Mouse (Mus musculus) embryonic facial prominence, embryonic 11.5 days (tissue): ENCODE measurements around the gene Hrasls5. TPM values are rescaled to one million over a fixed set of nuclear protein-coding genes. Genes with fewer than 3 reads are reported as not detected.

Experiments used
- ATAC-seq: fragments of 200-750 bp; cut with Nextera tagmentation; replicated peaks from 2 replicates; pipeline ENCODE4 v1.8.0; 2017; ENCODE audit warnings: low read depth; ENCODE audit not compliant: insufficient number of reproducible peaks, low FRiP score, low TSS enrichment
- DNase-seq: peaks from one replicate; pipeline ENCODE4 v3.0.0-alpha.2; 2015; ENCODE audit warnings: low spot score
- H3K27ac ChIP-seq: fragments of 300-500 bp; sonication (generic); replicated peaks from 2 replicates; pipeline ENCODE4 v1.5.1; 2014; ENCODE audit warnings: mild to moderate bottlenecking, low read depth, low read length, control low read depth
- H3K27me3 ChIP-seq: fragments of 300-500 bp; sonication (generic); 2 replicates; pipeline ENCODE4 v1.6.1; 2014; ENCODE audit warnings: mild to moderate bottlenecking, low read length, moderate library complexity, mixed read lengths; ENCODE audit not compliant: control insufficient read depth, insufficient read depth
- H3K36me3 ChIP-seq: fragments of 300-500 bp; sonication (generic); replicated peaks from 2 replicates; pipeline ENCODE4 v1.6.1; 2014; ENCODE audit warnings: low read depth, mild to moderate bottlenecking, low read length, moderate library complexity, mixed read lengths; ENCODE audit not compliant: control insufficient read depth, insufficient read depth
- H3K4me1 ChIP-seq: fragments of 300-500 bp; sonication (generic); 2 replicates; pipeline ENCODE4 v1.6.1; 2014; ENCODE audit warnings: low read length, mixed read lengths; ENCODE audit not compliant: control insufficient read depth, insufficient read depth
- H3K4me2 ChIP-seq: fragments of 300-500 bp; sonication (generic); 2 replicates; pipeline ENCODE4 v1.6.1; 2014; ENCODE audit warnings: low read depth, mild to moderate bottlenecking, control low read depth, low read length, moderate library complexity
- H3K4me3 ChIP-seq: fragments of 300-500 bp; sonication (generic); 2 replicates; pipeline ENCODE4 v1.5.1; 2014; ENCODE audit warnings: low read depth, low read length, control low read depth
- H3K9ac ChIP-seq: fragments of 300-500 bp; sonication (generic); replicated peaks from 2 replicates; pipeline ENCODE4 v1.6.1; 2014; ENCODE audit warnings: mild to moderate bottlenecking, control low read depth, low read length
- H3K9me3 ChIP-seq: fragments of 300-500 bp; sonication (generic); replicated peaks from 2 replicates; pipeline ENCODE4 v1.6.1; 2016; ENCODE audit warnings: mild to moderate bottlenecking, low read length, inconsistent platforms, mixed read lengths; ENCODE audit not compliant: control insufficient read depth
- WGBS: fragments of 180-500 bp; shearing (Covaris S2); extraction: QIAGEN DNeasy Blood & Tissue Kit; methylation state at CpG from one replicate; pipeline ENCODE4 v1.1.7; 2014; 5-methylcytosine and 5-hydroxymethylcytosine counted together
- polyA plus RNA-seq: library from polyadenylated mRNA; unstranded; fragments of >200 nt; fragmentation: Nextera tagmentation; extraction: Ambion mirVana; gene quantifications from 2 replicates; pipeline ENCODE4 v1.2.1, GENCODE M21; 2014

Gene Hrasls5
- polyA plus RNA-seq, 1 experiment from 2014 or later: not detected

DNA sequence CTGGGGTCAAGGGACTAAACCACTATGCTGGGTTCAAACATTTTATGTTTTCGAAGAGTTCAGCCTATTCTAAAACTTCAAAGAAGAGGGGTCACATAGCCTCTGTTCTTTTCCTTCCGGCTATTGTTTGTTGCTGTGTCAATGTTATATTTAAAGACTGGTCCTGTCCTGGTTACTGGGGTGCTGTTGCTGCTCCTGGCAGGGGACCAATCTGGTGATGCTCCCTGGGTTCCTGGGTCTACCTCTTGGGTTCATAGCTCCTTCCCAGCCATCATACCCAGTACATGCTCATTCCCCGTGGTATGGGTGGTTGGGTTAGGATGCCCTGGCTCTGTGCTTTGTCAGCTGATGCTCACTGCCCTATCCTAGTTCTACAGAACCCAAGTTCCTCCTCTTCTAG is 34.6 kb upstream of the Hrasls5 start:
- no peak for DNase-seq
- no peaks in the 10 kb centered on the region for H3K4me1 ChIP-seq
- no peak overlapping the region for H3K9ac ChIP-seq
- no peak overlapping the region for H3K4me3 ChIP-seq
- H3K9me3 ChIP-seq: no peaks in the 10 kb centered on the region
- ATAC-seq: no peak
- no peak overlapping the region for H3K4me2 ChIP-seq
- WGBS: 80% methylated on average over 3 of the region's 3 CpGs
- H3K36me3 ChIP-seq: no peaks in the 10 kb centered on the region
- no peaks in the 10 kb centered on the region for H3K27me3 ChIP-seq
- H3K27ac ChIP-seq: no peak overlapping the region

DNA sequence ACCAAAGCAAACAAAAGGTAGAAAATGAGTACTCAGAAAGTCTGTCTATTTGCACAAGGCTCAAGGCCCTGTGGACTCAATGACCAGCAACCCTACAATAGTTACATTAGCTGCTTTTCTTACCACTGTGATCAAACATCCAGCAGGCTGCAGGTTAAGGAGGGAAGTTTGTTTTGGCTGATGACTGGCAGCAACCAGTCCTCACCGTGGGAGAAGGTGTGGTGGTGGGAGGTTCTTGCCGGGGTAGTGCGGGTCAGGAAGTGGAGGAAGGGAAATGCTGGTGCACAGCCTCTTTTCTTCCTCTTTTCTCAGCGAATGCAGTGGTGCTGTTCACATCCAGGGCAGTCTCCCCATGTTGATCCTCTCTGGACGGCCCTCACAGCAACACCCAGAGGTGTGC is 31.3 kb upstream of the Hrasls5 start:
- Histone ChIP-seq H3K36me3 (no peaks in the 10 kb centered on the region), H3K4me1 (no peaks in the 10 kb centered on the region), H3K4me2 (no peak overlapping the region), H3K9me3 (no peaks in the 10 kb centered on the region), H3K4me3 (no peak overlapping the region), H3K27me3 (no peaks in the 10 kb centered on the region), H3K9ac (no peak overlapping the region), H3K27ac (no peak overlapping the region)
- WGBS: 69% methylated on average over 5 of the region's 5 CpGs
- DNase-seq: no peak
- ATAC-seq: no peak

DNA sequence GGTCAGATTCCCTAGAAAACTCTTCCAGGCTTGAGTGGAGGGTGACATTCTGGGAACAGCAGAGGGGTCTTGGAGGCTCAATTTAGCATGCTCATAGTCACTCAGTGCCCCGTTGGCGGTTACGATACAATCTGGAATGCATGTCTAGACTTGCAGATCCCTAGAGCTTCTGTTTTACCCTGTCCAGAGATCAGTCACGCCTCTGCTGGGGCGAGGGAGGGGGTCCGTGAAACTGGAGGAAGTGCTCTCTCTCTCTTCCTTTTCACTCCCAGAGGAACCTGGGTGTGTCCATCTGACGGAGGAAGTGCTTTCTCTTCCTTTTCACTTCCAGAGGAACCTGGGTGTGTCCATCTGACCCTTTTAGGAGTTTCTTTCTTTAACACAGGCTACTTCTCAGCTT is 29.2 kb upstream of the Hrasls5 start:
- Histone ChIP-seq H3K4me1 (no peaks in the 10 kb centered on the region), H3K9ac (no peak overlapping the region), H3K9me3 (no peaks in the 10 kb centered on the region), H3K36me3 (no peaks in the 10 kb centered on the region), H3K4me3 (no peak overlapping the region), H3K27me3 (no peaks in the 10 kb centered on the region), H3K4me2 (no peak overlapping the region), H3K27ac (no peak overlapping the region)
- ATAC-seq: no peak
- WGBS: 53% methylated on average over 7 of the region's 7 CpGs
- DNase-seq: peak; percentile 49

DNA sequence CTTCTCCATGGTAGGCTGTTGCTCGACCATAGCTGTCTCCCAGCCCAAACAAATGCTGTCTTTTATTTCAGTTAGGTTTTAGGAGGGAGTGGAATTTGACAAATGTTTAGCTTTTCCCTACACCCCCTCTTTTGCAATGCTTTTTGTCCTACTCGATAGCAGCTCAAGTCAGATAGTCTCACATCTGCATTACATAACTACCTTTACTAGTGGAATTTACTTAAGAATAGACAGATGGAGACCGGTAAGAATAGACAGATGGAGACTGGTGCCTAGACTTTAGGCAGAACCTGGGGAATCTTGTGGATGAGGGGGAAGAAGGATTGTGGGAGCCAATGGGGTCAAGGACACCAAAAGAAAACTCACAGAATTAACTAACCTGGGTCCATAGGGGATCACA is 28.7 kb upstream of the Hrasls5 start:
- H3K4me1 ChIP-seq: no peaks in the 10 kb centered on the region
- no peak overlapping the region for H3K27ac ChIP-seq
- no peaks in the 10 kb centered on the region for H3K27me3 ChIP-seq
- DNase-seq: no peak
- ATAC-seq: no peak
- WGBS: 76% methylated on average over 3 of the region's 3 CpGs
- H3K4me2 ChIP-seq: no peak overlapping the region
- no peak overlapping the region for H3K9ac ChIP-seq
- no peaks in the 10 kb centered on the region for H3K36me3 ChIP-seq
- no peaks in the 10 kb centered on the region for H3K9me3 ChIP-seq
- no peak overlapping the region for H3K4me3 ChIP-seq

DNA sequence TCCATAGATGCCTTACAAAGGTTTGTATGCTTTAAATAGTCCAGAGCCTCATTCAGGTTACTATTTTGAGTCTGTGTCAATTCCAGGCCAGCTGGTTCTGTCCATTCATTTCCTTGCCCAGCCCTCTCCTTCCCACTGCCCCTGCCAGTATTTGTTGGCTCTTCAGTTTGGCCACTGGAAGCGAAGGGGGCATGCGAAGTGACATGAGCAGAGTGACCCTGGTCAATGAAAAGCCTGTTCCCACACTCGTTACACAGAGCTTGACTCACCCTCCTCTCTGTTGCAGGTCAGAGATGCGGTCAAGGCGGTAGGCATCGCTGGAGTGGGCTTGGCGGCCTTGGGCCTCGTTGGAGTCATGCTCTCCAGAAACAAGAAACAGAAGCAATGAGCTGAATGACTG is 27.1 kb upstream of the Hrasls5 start:
- no peaks in the 10 kb centered on the region for H3K9me3 ChIP-seq
- no peak overlapping the region for H3K4me3 ChIP-seq
- no peak overlapping the region for H3K4me2 ChIP-seq
- no peak for ATAC-seq
- DNase-seq: no peak
- no peaks in the 10 kb centered on the region for H3K36me3 ChIP-seq
- H3K27me3 ChIP-seq: no peaks in the 10 kb centered on the region
- H3K4me1 ChIP-seq: no peaks in the 10 kb centered on the region
- no peak overlapping the region for H3K27ac ChIP-seq
- H3K9ac ChIP-seq: no peak overlapping the region
- WGBS: 85% methylated on average over 8 of the region's 8 CpGs

DNA sequence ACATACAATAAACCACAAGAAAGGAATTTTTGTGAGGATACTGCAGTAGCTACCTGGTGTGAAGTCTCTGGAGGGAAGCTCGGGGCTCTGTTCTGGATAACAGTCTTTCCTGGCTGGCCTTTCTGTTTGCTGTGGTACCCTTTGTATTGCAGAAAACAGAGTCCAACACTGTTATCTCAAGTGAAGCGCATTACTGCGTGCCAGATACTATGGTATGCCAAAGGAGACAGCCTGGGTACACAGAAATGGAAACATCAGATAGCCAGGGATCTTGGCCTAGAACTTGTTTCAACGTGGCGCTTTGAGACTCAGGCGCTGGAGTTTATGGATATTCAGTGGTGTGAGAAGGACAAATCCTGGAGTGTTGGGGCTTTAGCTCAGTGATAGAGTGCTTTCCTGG is 26.6 kb upstream of the Hrasls5 start:
- H3K4me3 ChIP-seq: no peak overlapping the region
- H3K36me3 ChIP-seq: no peaks in the 10 kb centered on the region
- ATAC-seq (no peak), DNase-seq (no peak)
- no peak overlapping the region for H3K27ac ChIP-seq
- 93% methylated on average over 6 of the region's 6 CpGs for WGBS
- H3K4me1 ChIP-seq: no peaks in the 10 kb centered on the region
- no peaks in the 10 kb centered on the region for H3K9me3 ChIP-seq
- H3K9ac ChIP-seq: no peak overlapping the region
- H3K4me2 ChIP-seq: no peak overlapping the region
- no peaks in the 10 kb centered on the region for H3K27me3 ChIP-seq

DNA sequence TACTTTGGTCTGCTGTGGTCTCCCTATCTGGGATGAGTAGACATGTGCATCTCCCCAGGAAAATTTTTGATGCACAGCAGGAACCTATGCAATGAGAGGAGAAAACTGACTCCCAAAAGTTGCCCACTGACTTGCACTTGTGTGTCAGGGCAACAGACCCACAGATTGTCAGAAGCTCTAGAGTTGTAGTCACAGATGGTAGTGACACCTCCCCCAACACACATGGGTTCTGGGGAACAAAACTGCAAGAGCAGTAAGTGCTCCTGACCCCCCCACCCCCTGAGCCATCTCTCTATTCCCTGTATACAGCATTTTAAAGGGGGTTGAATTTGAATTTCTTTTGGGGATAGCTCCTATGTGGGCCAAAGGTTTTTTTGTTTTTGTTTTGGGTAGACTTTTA is 21.5 kb upstream of the Hrasls5 start:
- ATAC-seq: no peak
- no peaks in the 10 kb centered on the region for H3K36me3 ChIP-seq
- no peak overlapping the region for H3K4me2 ChIP-seq
- no peak for DNase-seq
- no peaks in the 10 kb centered on the region for H3K9me3 ChIP-seq
- H3K27me3 ChIP-seq: no peaks in the 10 kb centered on the region
- H3K4me1 ChIP-seq: no peaks in the 10 kb centered on the region
- no peak overlapping the region for H3K9ac ChIP-seq
- H3K27ac ChIP-seq: no peak overlapping the region
- no peak overlapping the region for H3K4me3 ChIP-seq

DNA sequence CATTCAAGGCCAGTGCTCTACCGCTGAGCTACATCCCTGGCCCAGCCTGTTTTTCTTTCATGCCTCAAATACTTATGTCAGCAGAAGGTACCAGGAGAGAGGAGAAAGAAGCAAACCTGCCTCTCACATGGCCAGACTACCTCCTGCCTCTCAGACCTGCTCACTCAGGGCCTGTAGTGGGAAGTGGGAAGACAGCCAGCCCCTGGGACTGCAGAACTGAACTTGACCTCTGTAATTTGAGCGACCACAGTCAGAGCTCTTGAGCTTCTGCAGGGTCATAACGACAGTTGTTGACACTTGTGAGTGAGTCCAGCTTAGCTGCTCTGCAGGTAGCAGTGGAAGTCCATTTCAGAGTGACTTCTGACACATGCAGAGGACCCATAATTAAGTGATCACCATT is 20.3 kb upstream of the Hrasls5 start:
- ATAC-seq: no peak
- 44% methylated on average over 3 of the region's 3 CpGs for WGBS
- H3K36me3 ChIP-seq: no peaks in the 10 kb centered on the region
- H3K27me3 ChIP-seq: no peaks in the 10 kb centered on the region
- no peak overlapping the region for H3K4me2 ChIP-seq
- H3K4me1 ChIP-seq: no peaks in the 10 kb centered on the region
- H3K9ac ChIP-seq: no peak overlapping the region
- DNase-seq: no peak
- H3K27ac ChIP-seq: no peak overlapping the region
- H3K4me3 ChIP-seq: no peak overlapping the region
- H3K9me3 ChIP-seq: no peaks in the 10 kb centered on the region

DNA sequence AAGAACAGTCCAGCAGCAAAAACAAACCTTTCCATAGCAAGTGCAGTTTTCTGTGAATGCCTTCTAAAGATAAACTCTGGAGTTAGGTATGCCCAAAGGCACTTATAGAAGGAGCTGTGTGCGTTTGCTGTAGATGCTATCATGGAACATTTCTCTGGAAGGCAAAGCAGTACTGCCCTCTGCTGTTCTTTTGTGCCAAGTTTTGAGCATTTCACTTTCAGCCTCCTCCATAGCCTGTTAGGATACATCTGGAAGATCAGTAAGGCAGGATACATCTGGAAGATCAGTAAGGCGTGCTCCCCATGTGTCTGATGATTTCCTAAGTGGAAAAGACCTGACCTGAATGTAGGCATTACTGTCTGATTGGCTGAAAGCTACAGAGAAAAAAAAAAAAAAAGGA is 16.8 kb upstream of the Hrasls5 start:
- no peak overlapping the region for H3K4me2 ChIP-seq
- H3K4me1 ChIP-seq: no peaks in the 10 kb centered on the region
- no peak overlapping the region for H3K9ac ChIP-seq
- ATAC-seq (no peak), DNase-seq (peak; percentile 78)
- H3K27ac ChIP-seq: no peak overlapping the region
- no peaks in the 10 kb centered on the region for H3K9me3 ChIP-seq
- H3K4me3 ChIP-seq: no peak overlapping the region
- no peaks in the 10 kb centered on the region for H3K36me3 ChIP-seq
- no peaks in the 10 kb centered on the region for H3K27me3 ChIP-seq
- WGBS: 19% methylated on average over 2 of the region's 2 CpGs
